Mouse (Mus musculus) MEL (cell line): ENCODE measurements around the gene Secisbp2.

ENCODE experiments used
- GATA1 ChIP-seq: IDR thresholded peaks from 2 replicates; pipeline ENCODE4 v1.6.1; 2011; ENCODE audit warnings: low read depth, low read length, improper control_type of control experiment
- POLR2AphosphoS2 ChIP-seq: IDR thresholded peaks from 2 replicates; pipeline ENCODE4 v1.6.1; 2011; ENCODE audit warnings: low read length, improper control_type of control experiment
- USF1 ChIP-seq: IDR thresholded peaks from 2 replicates; pipeline ENCODE4 v1.6.1; 2014; ENCODE audit warnings: low read depth, mild to moderate bottlenecking, inconsistent platforms, low read length, improper control_type of control experiment, moderate library complexity
- ZC3H11A ChIP-seq: IDR thresholded peaks from 2 replicates; pipeline ENCODE4 v1.6.1; 2012; ENCODE audit warnings: low read depth, mild to moderate bottlenecking, inconsistent platforms, low read length, improper control_type of control experiment

GRCm38 (mm10) chr13:51644829-51645789, 6.4 kb upstream of the Secisbp2 start, which contains the start of gene Cks2:
- TF ChIP-seq GATA1 (no peak; the same call in 1 of the 2 replicates), POLR2AphosphoS2 (peak; percentile 88), ZC3H11A (no peak), USF1 (peak; percentile 54)
